Mouse (Mus musculus): ENCODE measurements around the gene Gm8104. TPM values are rescaled to one million over a fixed set of nuclear protein-coding genes. Genes with fewer than 3 reads are reported as not detected.
"Not testable (repeated sequence)": the region's sequence is repeated elsewhere in the genome, so short reads cannot be mapped to it uniquely, and the experiment has no call there.

The Gm8104 gene
- 0.12 TPM in 1 of 2 replicates, not detected in the other for polyA plus RNA-seq (2014; fragmentation: Nextera tagmentation; extraction: Ambion mirVana)

DNA sequence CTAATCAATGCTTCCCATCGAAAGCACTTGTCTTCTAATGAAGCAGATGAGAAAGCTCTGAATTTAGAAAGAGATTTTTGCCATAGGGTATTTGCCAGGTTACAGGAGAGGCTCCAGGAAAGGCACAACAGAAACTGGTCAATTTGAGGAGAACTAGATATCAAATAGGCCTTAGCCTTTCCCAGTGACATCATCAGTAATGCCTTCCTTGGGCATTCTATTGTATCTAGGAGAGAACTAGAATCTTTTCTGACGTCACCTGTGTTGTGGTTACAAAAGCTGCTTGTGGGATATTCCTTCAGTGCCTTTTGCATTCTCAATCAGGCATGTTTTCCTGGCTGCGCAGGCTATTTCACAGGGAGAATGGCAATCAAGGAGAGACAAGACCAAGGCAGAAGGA lies at the start of gene Gm8104:
Gm8104 (plus strand) TSS at position 301 of the 400 bp plus-strand sequence.
- not testable (repeated sequence) for ATAC-seq (ENCODE audit: insufficient read depth); H3K27me3 ChIP-seq (ENCODE audit: insufficient read depth, low read length); DNase-seq; H3K4me3 ChIP-seq (ENCODE audit: low read depth, low read length); H3K4me2 ChIP-seq; H3K9ac ChIP-seq; H3K4me1 ChIP-seq (ENCODE audit: insufficient read depth); H3K36me3 ChIP-seq (ENCODE audit: insufficient read depth); H3K27ac ChIP-seq (ENCODE audit: low read depth); H3K9me3 ChIP-seq (ENCODE audit: low read depth, low read length)
- 70% methylated on average over 3 of the region's 3 CpGs for WGBS

DNA sequence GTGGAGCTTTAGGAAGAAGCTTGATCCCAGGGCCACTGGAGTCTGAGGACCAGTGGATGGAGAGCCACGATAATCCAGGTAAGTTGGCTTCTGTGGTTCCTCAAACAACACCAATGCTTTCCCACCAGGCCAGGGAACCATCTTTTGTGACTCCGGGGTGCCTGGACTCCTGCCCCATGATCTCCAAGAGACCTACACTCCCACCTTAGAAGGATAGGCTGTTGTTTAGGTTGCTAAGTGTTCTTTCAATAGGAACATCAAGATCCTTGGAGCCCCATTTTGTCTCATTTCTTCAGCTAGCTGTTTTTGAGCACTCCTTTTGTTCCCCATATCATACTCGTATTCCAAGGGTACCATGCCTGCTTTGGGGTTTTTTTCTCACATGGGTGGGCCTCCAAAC lies 42.3 kb upstream of the Gm8104 start:
- not testable (repeated sequence) for H3K4me2 ChIP-seq; H3K36me3 ChIP-seq (ENCODE audit: insufficient read depth); H3K9me3 ChIP-seq (ENCODE audit: low read depth, low read length); H3K27ac ChIP-seq (ENCODE audit: low read depth); H3K9ac ChIP-seq; H3K4me1 ChIP-seq (ENCODE audit: insufficient read depth); H3K27me3 ChIP-seq (ENCODE audit: insufficient read depth, low read length); ATAC-seq (ENCODE audit: insufficient read depth); DNase-seq; H3K4me3 ChIP-seq (ENCODE audit: low read depth, low read length)
- 84% methylated on average over 3 of the region's 3 CpGs for WGBS

DNA sequence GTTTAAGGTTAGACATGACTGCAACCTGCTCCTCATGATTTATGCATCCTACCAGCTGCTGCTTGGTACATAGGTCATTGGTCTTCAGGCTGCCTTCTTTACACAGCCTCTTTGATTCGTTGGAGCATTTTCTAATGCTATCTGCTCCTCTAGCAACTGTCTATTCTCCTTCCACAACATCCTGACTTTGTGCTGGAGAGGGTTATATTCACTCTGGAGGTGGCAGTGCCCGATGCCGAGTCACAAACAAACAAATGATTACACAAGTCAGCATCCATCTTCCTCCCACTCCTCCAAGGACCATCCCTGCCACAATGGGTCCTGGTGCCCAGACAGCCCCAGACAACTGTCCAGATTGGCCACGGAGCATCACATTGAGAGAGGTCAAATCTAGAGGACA lies 40.2 kb upstream of the Gm8104 start:
- not testable (repeated sequence) for H3K36me3 ChIP-seq (ENCODE audit: insufficient read depth); H3K4me1 ChIP-seq (ENCODE audit: insufficient read depth); H3K27me3 ChIP-seq (ENCODE audit: insufficient read depth, low read length); H3K4me3 ChIP-seq (ENCODE audit: low read depth, low read length); H3K9me3 ChIP-seq (ENCODE audit: low read depth, low read length); ATAC-seq (ENCODE audit: insufficient read depth); H3K27ac ChIP-seq (ENCODE audit: low read depth); H3K9ac ChIP-seq; H3K4me2 ChIP-seq; DNase-seq
- WGBS, result 62% methylated on average over 4 of the region's 4 CpGs

DNA sequence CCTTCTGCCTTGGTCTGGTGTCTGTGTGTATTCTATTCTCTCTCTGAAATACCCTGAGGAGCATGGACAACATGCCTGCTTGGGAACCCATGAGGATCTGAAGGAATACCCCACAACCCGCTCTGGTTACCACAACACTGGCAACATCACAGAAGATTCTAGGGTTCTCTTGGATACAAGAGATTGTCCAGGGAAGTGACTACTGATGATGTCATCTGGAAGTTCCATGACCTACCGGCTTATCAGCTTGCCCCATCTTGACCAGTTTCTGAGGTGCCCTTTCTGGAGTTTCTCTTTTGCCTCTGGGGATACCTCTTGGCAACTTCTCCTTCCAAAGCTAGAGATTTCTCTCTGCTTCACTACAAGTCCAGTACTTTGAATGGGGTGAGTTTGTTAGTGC lies 23.9 kb upstream of the Gm8104 start, which contains the start of gene Gm8094:
Gm8094 (minus strand) TSS at position 101 of the 400 bp plus-strand sequence.
- H3K9ac ChIP-seq; H3K9me3 ChIP-seq (ENCODE audit: low read depth, low read length): not testable (repeated sequence)
- 84% methylated on average over 2 of the region's 2 CpGs for WGBS

DNA sequence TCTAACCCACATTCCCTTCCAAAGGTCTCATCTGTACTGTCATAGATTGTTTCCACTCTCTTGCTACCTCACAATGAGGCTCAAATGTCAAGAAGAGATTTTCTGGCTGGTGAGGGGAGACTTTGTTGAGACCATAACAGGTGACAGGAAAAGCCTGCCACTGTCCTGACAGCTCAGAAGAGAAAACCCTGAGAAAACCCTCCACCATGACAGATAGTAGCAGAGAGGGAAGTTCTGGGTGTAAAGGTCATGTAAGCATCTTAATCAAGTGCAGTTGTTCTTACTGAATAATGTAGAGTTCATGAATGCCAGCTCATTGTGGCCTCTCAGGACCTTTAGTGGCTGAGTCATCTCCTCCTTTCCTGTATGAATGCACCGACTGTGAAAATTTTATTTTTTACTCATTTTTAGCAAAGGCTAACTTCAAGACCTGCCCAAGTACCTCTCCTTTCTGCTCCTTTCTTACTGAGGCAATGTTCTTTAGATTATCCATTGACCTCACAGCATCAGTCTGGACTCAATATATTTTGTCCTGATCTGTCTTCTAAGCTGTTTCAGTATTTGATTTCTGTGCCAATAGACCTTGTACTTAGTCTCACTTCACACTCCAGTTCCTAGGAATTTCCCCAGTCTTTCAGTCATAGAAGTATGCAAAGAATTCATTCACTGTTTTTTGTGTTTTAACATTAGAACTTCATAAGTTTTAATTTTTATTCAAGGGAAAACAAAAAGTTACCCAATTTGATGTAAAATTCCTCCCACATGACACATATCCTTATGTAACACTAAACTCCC lies 15.3 kb upstream of the Gm8104 start:
- H3K4me2 ChIP-seq; H3K4me1 ChIP-seq (ENCODE audit: insufficient read depth); H3K9ac ChIP-seq; H3K4me3 ChIP-seq (ENCODE audit: low read depth, low read length); H3K9me3 ChIP-seq (ENCODE audit: low read depth, low read length); ATAC-seq (ENCODE audit: insufficient read depth); H3K27ac ChIP-seq (ENCODE audit: low read depth); H3K36me3 ChIP-seq (ENCODE audit: insufficient read depth); H3K27me3 ChIP-seq (ENCODE audit: insufficient read depth, low read length); DNase-seq: not testable (repeated sequence)
- WGBS, result 47% methylated on average over 1 of the region's 1 CpGs

More for the DNA sequence above, 23.9 kb upstream of the Gm8104 start, which contains the start of gene Gm8094:
- not testable (repeated sequence) for ATAC-seq (ENCODE audit: insufficient read depth); DNase-seq; H3K27ac ChIP-seq (ENCODE audit: low read depth); H3K27me3 ChIP-seq (ENCODE audit: insufficient read depth, low read length); H3K4me2 ChIP-seq; H3K36me3 ChIP-seq (ENCODE audit: insufficient read depth); H3K4me1 ChIP-seq (ENCODE audit: insufficient read depth); H3K4me3 ChIP-seq (ENCODE audit: low read depth, low read length)

DNA sequence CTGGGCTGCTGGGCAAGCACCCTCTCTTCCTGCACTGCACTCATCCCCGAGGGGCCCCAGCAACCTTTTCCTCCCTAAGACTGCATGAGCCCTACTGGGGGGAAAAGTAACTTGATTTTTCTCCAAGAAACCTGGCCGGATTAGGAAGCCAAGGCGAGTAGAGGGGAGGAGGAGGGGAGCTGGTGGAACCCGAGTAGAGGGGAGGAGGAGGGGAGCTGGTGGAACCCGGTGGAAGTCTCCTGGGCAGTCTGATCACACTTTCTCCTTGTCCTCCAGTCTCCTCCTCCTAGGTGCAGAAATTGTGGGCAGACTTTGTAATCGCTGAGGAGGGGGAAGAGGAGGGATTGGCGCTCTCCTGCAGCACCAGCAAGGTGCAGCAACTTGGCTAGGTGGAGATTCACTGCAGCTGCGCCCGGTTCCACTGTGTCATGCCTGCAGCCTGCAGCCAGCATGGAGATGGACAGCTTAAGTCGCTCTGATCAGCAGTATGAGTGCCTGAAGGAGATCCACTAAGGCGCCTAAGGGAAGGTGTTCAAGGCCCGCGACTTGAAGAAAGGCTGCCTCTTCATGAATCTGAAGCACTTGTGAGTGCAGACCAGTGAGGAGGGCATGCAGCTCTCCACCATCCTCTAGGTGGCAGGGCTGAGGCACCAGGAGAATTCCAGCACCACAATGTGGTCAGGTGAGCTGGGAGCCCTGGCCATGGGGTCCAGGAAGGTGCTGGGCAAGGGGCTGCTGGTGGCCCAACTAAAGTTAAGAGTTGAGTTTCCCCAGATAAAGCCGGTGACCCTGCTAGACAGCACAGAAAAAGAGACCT lies 11.1 kb upstream of the Gm8104 start:
- not testable (repeated sequence) for H3K4me1 ChIP-seq (ENCODE audit: insufficient read depth); H3K27ac ChIP-seq (ENCODE audit: low read depth); H3K27me3 ChIP-seq (ENCODE audit: insufficient read depth, low read length); H3K9me3 ChIP-seq (ENCODE audit: low read depth, low read length); H3K36me3 ChIP-seq (ENCODE audit: insufficient read depth); H3K4me3 ChIP-seq (ENCODE audit: low read depth, low read length); DNase-seq; H3K9ac ChIP-seq; H3K4me2 ChIP-seq
- ATAC-seq (ENCODE audit: insufficient read depth), result peak; percentile 54; the same call in 1 of the 2 replicates
- WGBS, result 33% methylated on average over 1 of the region's 14 CpGs

DNA sequence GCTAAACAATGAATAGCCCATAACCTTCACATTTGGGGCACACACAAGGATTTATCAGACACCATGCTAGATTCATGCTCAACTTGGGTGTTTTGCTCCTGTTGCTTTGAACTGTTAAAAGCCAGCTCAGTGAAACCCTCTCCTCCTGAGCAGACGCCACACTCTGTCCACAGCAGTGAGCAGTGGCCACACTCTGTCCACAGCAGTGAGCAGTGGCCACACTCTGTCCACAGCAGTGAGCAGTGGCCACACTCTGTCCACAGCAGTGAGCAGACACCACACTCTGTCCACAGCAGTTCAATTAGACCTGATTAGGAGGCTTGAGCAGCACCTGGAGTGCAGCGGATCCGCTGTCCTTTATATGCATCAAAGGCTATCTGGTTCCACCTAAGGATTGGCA lies 19.3 kb downstream of the Gm8104 start:
- H3K27ac ChIP-seq (ENCODE audit: low read depth); H3K27me3 ChIP-seq (ENCODE audit: insufficient read depth, low read length); H3K4me2 ChIP-seq; DNase-seq; ATAC-seq (ENCODE audit: insufficient read depth); H3K9ac ChIP-seq; H3K9me3 ChIP-seq (ENCODE audit: low read depth, low read length); H3K4me1 ChIP-seq (ENCODE audit: insufficient read depth); H3K36me3 ChIP-seq (ENCODE audit: insufficient read depth); H3K4me3 ChIP-seq (ENCODE audit: low read depth, low read length): not testable (repeated sequence)
- WGBS, result 70% methylated on average over 1 of the region's 3 CpGs

DNA sequence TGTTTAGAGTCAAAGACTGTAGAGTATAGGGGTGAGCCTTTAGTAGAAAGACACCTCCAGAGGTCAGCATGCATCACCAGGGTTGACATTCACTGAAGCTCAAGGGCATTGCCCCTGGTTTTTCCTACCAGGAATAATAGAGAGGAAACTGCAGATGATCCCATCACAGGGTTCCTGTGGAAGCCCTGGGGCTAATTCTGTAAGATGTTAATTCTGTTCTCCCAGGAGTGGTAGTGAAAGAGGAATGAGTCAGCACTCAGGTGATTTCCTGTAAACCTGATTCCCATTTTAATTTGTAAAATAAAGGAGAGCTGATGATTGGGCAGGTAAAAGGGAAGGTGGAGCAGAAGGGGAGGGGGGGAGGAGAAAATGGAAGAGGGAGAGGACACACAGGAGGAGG lies 25.9 kb downstream of the Gm8104 start:
- H3K9me3 ChIP-seq (ENCODE audit: low read depth, low read length); ATAC-seq (ENCODE audit: insufficient read depth); DNase-seq; H3K4me2 ChIP-seq; H3K27me3 ChIP-seq (ENCODE audit: insufficient read depth, low read length); H3K4me1 ChIP-seq (ENCODE audit: insufficient read depth); H3K4me3 ChIP-seq (ENCODE audit: low read depth, low read length); H3K27ac ChIP-seq (ENCODE audit: low read depth); H3K36me3 ChIP-seq (ENCODE audit: insufficient read depth); H3K9ac ChIP-seq: not testable (repeated sequence)

All from lung, embryonic 14.5 days (tissue).